Mouse (Mus musculus) heart, adult 2 months (tissue): ENCODE data around the gene Mxd3. TPM values are rescaled to one million over a fixed set of nuclear protein-coding genes. Genes with fewer than 3 reads are reported as not detected.

Experiments used
- DNase-seq, 2 experiments: peaks; one replicate each; pipeline ENCODE4 v3.0.0; 2021
- H3K27ac ChIP-seq: fragments of 200-600 bp; 2 replicates; pipeline ENCODE4 v1.8.1; 2022
- H3K27me3 ChIP-seq: fragments of 200-500 bp; 2 replicates; pipeline ENCODE4 v1.6.1; 2012; ENCODE audit warnings: mild to moderate bottlenecking, low read length, inconsistent platforms, mixed read lengths; ENCODE audit not compliant: control insufficient read depth, insufficient read depth
- H3K36me3 ChIP-seq: fragments of 200-500 bp; 2 replicates; pipeline ENCODE4 v1.6.1; 2012; ENCODE audit warnings: low read length, inconsistent platforms; ENCODE audit not compliant: control insufficient read depth, insufficient read depth
- H3K4me1 ChIP-seq: fragments of 200-500 bp; 2 replicates; pipeline ENCODE4 v1.6.1; 2011; ENCODE audit warnings: low read length; ENCODE audit not compliant: control insufficient read depth, insufficient read depth
- H3K4me3 ChIP-seq: fragments of 200-600 bp; 2 replicates; pipeline ENCODE4 v1.8.1; 2022
- H3K79me2 ChIP-seq: fragments of 200-500 bp; replicated peaks from 2 replicates; pipeline ENCODE4 v1.6.1; 2012; ENCODE audit warnings: mild to moderate bottlenecking, inconsistent platforms, low read length, moderate library complexity, mixed read lengths; ENCODE audit not compliant: control insufficient read depth, insufficient read depth
- H3K9ac ChIP-seq: fragments of 200-500 bp; 2 replicates; pipeline ENCODE4 v1.6.1; 2012; ENCODE audit warnings: low read depth, mild to moderate bottlenecking, control low read depth, inconsistent platforms, low read length, mixed read lengths
- CTCF ChIP-seq: fragments of 200-600 bp; IDR thresholded peaks from 2 replicates; pipeline ENCODE4 v1.8.1; 2022; ENCODE audit warnings: antibody characterized with exemption, mild to moderate bottlenecking, moderate library complexity
- EP300 ChIP-seq: fragments of 200-500 bp; IDR thresholded peaks from 2 replicates; pipeline ENCODE4 v1.6.1; 2011; ENCODE audit warnings: low read depth, low read length, control low read depth; ENCODE audit not compliant: insufficient read depth
- POLR2A ChIP-seq: fragments of 200-500 bp; IDR thresholded peaks from 2 replicates; pipeline ENCODE4 v1.6.1; 2011; ENCODE audit warnings: mild to moderate bottlenecking, low read depth, low read length, control low read depth; ENCODE audit not compliant: insufficient read depth
- WGBS: fragments of 180-500 bp; shearing (Covaris S2); methylation state at CpG from one replicate; pipeline ENCODE4 v1.1.7; 2018; 5-methylcytosine and 5-hydroxymethylcytosine counted together
- intact Hi-C: fragments of 180-260 bp; cut with DNase I; formaldehyde crosslinking; loops from one replicate; pipeline ENCODE4 v1.15.1; 2025
- polyA plus RNA-seq: library from polyadenylated mRNA; depleted of rRNA; stranded (reverse); fragments of >200 nt; gene quantifications from 2 replicates; pipeline ENCODE4 v1.2.3, GENCODE M21; 2012
- total RNA-seq, 2 experiments: library from RNA; stranded (reverse); gene quantifications; 2 replicates each; pipeline ENCODE4 v1.2.3; 2021

Mxd3 gene
- total and polyA plus RNA-seq, 3 experiments: 0.21 TPM; not detected in 2

- WGBS: 65% methylated on average over 9 of the region's 9 CpGs
- TF ChIP-seq CTCF (no peak), EP300 (no peak), POLR2A (no peak)
- Histone ChIP-seq H3K79me2 (no peaks in the 10 kb centered on the region; the same call in 1 of the 2 replicates), H3K27ac (no peak overlapping the region), H3K4me1 (no peaks in the 10 kb centered on the region), H3K36me3 (peaks cover 4% of the 10 kb centered on the region), H3K9ac (no peak overlapping the region), H3K4me3 (no peak overlapping the region), H3K27me3 (no peaks in the 10 kb centered on the region)
- no peak for DNase-seq
- intact Hi-C loops: no loop called here
Observed at GRCm38 (mm10) chr13:55313051-55313450, 16.6 kb downstream of the Mxd3 start.

GRCm38 (mm10) chr13:55312028-55312630 lies 17.5 kb downstream of the Mxd3 start:
- Histone ChIP-seq H3K79me2 (no peaks in the 10 kb centered on the region; the same call in 1 of the 2 replicates), H3K9ac (no peak overlapping the region), H3K27ac (no peak overlapping the region), H3K27me3 (no peaks in the 10 kb centered on the region), H3K4me3 (no peak overlapping the region), H3K4me1 (no peaks in the 10 kb centered on the region), H3K36me3 (peaks cover 9% of the 10 kb centered on the region)
- intact Hi-C loops: no loop called here
- DNase-seq: no peak
- 77% methylated on average over 8 of the region's 8 CpGs for WGBS
- TF ChIP-seq CTCF (no peak), EP300 (no peak), POLR2A (no peak)

DNA sequence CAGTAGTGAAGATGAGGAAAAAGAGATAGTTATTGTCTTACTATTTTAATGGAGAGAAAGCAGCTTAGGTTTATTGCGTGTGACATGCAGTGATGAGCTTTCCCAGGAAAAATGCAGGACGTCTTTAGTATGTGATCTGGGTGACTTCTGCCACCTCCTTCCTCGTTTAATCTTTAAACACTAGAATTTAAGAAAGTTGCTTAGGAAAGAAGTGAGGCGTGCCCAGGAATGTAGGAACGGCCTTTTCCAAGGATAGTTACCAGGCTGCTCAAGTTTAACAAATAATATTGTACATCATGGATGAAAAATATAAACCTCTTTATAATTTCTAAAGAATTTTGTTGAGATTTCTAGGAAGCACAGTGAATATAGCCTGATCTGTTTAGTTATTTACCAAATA lies 28.7 kb downstream of the Mxd3 start:
- TF ChIP-seq POLR2A (no peak), CTCF (no peak), EP300 (no peak)
- Histone ChIP-seq H3K27me3 (no peaks in the 10 kb centered on the region), H3K27ac (no peak overlapping the region), H3K36me3 (peaks cover 5% of the 10 kb centered on the region), H3K9ac (no peak overlapping the region), H3K79me2 (no peaks in the 10 kb centered on the region), H3K4me3 (no peak overlapping the region), H3K4me1 (no peaks in the 10 kb centered on the region)
- no peak for DNase-seq
- intact Hi-C loops: no loop called here
- WGBS: 82% methylated on average over 5 of the region's 5 CpGs

DNA sequence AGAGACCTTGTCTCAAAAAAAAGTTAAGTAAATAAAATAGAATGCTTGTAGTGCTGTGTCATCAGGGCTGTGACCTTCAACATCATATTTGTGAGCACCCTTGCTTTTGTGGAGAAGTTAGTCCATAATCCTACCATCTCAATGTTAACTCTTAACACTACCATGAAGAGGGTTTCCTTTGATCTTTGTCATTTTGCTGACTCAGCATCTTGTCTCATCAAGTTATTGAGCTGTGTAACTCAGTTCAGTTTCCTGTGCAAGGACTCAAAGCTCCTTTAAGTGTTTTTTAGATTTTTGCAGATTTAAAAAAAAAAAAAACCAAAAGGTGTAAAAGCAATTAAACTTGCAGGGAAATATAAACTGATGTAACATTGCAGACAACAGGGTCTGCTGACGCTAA lies 32.9 kb downstream of the Mxd3 start:
- DNase-seq: no peak
- no peaks in the 10 kb centered on the region for H3K79me2 ChIP-seq
- peaks cover 4% of the 10 kb centered on the region for H3K36me3 ChIP-seq
- intact Hi-C loops: no loop called here
- no peaks in the 10 kb centered on the region for H3K4me1 ChIP-seq
- H3K9ac ChIP-seq: no peak overlapping the region
- H3K4me3 ChIP-seq: no peak overlapping the region
- no peaks in the 10 kb centered on the region for H3K27me3 ChIP-seq
- H3K27ac ChIP-seq: no peak overlapping the region
- WGBS: 98% methylated on average over 1 of the region's 1 CpGs
- no peak for TF ChIP-seq EP300
- no peak for TF ChIP-seq POLR2A

DNA sequence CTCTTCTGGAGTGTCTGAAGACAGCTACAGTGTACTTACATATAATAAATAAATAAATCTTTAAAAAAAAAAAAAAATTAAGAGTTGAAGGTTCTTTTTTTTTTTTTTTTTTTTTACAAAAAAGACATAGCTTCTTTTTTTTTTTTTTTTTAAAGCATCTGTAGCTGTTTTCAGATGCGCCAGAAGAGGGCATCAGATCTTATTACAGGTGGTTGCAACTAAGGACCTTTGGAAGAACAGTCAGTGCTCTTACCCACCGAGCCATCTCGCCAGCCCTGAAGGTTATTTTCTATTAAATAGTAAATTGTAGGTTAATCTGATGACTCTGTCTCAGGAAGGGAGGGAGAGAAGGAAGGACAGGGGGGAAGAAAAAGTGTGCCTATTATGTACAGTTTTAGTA lies 40.8 kb downstream of the Mxd3 start:
- no peak overlapping the region for H3K9ac ChIP-seq
- peaks cover 4% of the 10 kb centered on the region; the same call in 1 of the 2 replicates for H3K36me3 ChIP-seq
- 71% methylated on average over 3 of the region's 3 CpGs for WGBS
- no peak overlapping the region for H3K27ac ChIP-seq
- H3K4me1 ChIP-seq: no peaks in the 10 kb centered on the region
- intact Hi-C loops: no loop called here
- peaks cover 1% of the 10 kb centered on the region; the same call in 1 of the 2 replicates for H3K79me2 ChIP-seq
- H3K4me3 ChIP-seq: no peak overlapping the region
- TF ChIP-seq CTCF: peak; percentile 38
- no peak for TF ChIP-seq EP300
- TF ChIP-seq POLR2A: no peak
- no peaks in the 10 kb centered on the region for H3K27me3 ChIP-seq
- no peak for DNase-seq

DNA sequence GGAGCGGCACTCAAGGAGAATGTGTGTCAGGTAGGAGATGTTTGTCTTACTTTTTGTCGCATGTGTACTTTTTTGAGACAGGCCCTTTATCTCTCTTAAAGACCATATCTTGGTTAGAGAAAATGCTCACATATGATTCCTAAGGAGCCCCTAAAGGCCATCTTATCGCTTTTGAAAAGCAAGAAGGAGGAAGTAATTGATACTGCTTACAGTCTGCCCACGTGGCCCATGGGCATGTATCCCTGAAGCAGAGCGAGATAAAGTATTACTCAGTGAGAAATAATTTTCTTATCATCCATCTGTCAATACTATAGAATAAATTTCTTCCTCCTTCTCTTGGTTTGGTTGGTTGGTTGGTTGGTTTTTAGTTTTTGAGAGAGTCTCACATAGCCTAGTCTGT lies 52.0 kb downstream of the Mxd3 start:
- intact Hi-C loops: no loop called here

More for the DNA sequence above, 52.0 kb downstream of the Mxd3 start:
- peaks cover 4% of the 10 kb centered on the region for H3K36me3 ChIP-seq
- H3K27me3 ChIP-seq: no peaks in the 10 kb centered on the region
- no peaks in the 10 kb centered on the region; the same call in 1 of the 2 replicates for H3K79me2 ChIP-seq
- no peak overlapping the region for H3K9ac ChIP-seq
- no peaks in the 10 kb centered on the region for H3K4me1 ChIP-seq
- 70% methylated on average over 5 of the region's 5 CpGs for WGBS
- TF ChIP-seq CTCF (no peak), EP300 (no peak), POLR2A (no peak)
- H3K27ac ChIP-seq: no peak overlapping the region
- DNase-seq: no peak
- H3K4me3 ChIP-seq: no peak overlapping the region
